Mouse (Mus musculus) T-helper 2 cell (primary cell): ENCODE results near the gene Shld1.

ENCODE experiments used
- in situ Hi-C: fragments of 300-600 bp; cut with MboI, MseI; formaldehyde crosslinking; loops from one replicate; pipeline ENCODE4 v1.15.1; 2025; ENCODE audit warnings: high pct_unique_total_duplicates

Shld1 gene

DNA sequence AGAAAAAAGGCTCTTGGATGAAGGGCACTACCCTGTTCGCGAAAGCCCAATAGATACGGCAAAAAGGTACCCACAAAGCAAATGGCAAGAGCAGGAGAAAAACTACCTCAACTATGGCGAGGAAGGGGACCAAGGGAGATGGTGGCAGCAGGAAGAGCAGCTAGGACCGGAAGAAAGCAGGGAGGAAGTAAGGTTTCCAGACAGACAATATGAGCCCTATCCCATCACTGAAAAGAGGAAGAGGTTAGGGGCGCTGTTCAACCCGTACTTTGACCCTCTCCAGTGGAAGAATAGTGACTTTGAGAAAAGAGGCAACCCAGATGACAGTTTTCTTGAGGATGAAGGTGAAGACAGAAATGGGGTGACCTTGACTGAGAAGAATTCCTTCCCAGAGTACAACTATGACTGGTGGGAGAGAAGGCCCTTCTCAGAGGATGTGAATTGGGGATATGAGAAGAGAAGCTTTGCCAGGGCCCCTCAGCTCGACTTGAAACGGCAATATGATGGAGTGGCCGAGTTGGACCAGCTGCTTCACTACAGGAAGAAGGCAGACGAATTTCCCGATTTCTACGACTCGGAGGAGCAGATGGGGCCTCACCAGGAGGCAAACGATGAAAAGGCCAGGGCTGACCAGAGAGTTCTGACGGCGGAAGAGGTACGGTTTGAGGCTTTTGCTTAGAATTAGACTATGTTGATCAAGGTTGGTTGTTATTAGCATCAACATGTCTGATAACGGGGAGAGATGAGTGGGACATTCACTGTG lies 106.9 kb downstream of the Shld1 start:
- in situ Hi-C loops, result no loop called here

DNA sequence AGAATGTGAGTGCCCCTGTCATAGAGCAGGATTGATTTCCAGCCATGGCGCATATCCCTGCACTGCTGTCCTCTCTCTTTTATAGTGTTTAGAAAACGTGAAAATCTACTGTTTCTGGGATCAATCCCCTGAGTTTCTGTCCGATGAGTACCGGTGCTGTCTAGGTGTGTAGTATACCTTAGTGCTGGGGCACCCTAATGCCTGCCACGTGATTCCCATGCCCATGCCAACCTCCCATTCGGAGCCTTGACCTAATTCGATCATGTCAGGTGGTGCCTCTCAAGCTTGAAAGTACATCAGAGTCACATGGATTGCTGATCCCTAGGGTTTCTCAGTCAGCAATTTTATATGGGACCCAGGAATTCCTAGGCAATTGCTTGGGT lies 107.5 kb downstream of the Shld1 start:
- in situ Hi-C loops, result no loop called here
